Mouse (Mus musculus) adrenal gland, postnatal 10 days (tissue): ENCODE results near the gene Gm4133. TPM values are rescaled to one million over a fixed set of nuclear protein-coding genes. Genes with fewer than 3 reads are reported as not detected.
"Not testable (repeated sequence)": the region's sequence is repeated elsewhere in the genome, so short reads cannot be mapped to it uniquely, and the experiment has no call there.

Source experiments
- DNase-seq: peaks from one replicate; pipeline ENCODE4 v3.0.0; 2021; ENCODE audit warnings: mixed read lengths
- long read RNA-seq, 2 experiments: library from polyadenylated mRNA; stranded (forward); transcript quantifications; one replicate each; pipeline ENCODE4 v2.0.0; 2021
- total RNA-seq, 2 experiments: library from RNA; stranded (reverse); gene quantifications; 2 replicates each; pipeline ENCODE4 v1.2.3; 2021

The Gm4133 gene
- not detected for total RNA-seq
- long read RNA-seq, experiment 1, result 0 reads
- long read RNA-seq, experiment 2, result 0 reads

- DNase-seq, result not testable (repeated sequence)
Observed at GRCm38 (mm10) chr7:20333965-20334364, at the start of gene Gm4133. Gene Gm4133 (minus strand): TSS chr7:20334065.

- not testable (repeated sequence) for DNase-seq
Observed at GRCm38 (mm10) chr7:20375310-20375709, 41.4 kb upstream of the Gm4133 start, which contains the start of gene Gm5728. Gene Gm5728 (minus strand): TSS chr7:20375410.

Other genes with a start within 250 kb of the Gm4133 start
- not detected for gene Vmn1r91, start 234.4 kb downstream of the Gm4133 start, total RNA-seq
- gene Gm16442, start 211.5 kb downstream of the Gm4133 start, total RNA-seq, result not detected
- gene Vmn1r93, start 195.0 kb downstream of the Gm4133 start, total RNA-seq, result not detected
- not detected for gene Vmn1r94, start 165.7 kb downstream of the Gm4133 start, total RNA-seq
- not detected for gene Vmn1r95, start 140.4 kb downstream of the Gm4133 start, total RNA-seq
- gene Gm6164, start 128.5 kb downstream of the Gm4133 start, total RNA-seq, result not detected
- gene Gm4498, start 100.2 kb downstream of the Gm4133 start, total RNA-seq, result not detected
- gene Gm5890, start 71.2 kb downstream of the Gm4133 start, total RNA-seq, result not detected
- not detected for gene Gm5728, start 41.3 kb upstream of the Gm4133 start, total RNA-seq
- gene Vmn1r100, start 83.9 kb upstream of the Gm4133 start, total RNA-seq, result not detected
- not detected for gene Vmn1r101, start 108.5 kb upstream of the Gm4133 start, total RNA-seq
- gene Gm10670, start 140.9 kb upstream of the Gm4133 start, total RNA-seq, result not detected
- gene Vmn1r103, start 176.5 kb upstream of the Gm4133 start, total RNA-seq, result not detected
- gene Vmn1r104, start 199.8 kb upstream of the Gm4133 start, total RNA-seq, result not detected
- not detected for gene Gm5726, start 211.7 kb upstream of the Gm4133 start, total RNA-seq
- not detected for gene Gm4141, start 242.2 kb upstream of the Gm4133 start, total RNA-seq